Mouse (Mus musculus) thymus, postnatal 14 days (tissue): Measurements from ENCODE around the gene Slc36a3.
"Not testable (repeated sequence)": the region's sequence is repeated elsewhere in the genome, so short reads cannot be mapped to it uniquely, and the experiment has no call there.

Experiments used
- DNase-seq: peaks from one replicate; pipeline ENCODE4 v3.0.0; 2021

Slc36a3 gene

GRCm38 (mm10) chr11:55103229-55103628 is 48.3 kb downstream of the Slc36a3 start:
- no peak for DNase-seq

GRCm38 (mm10) chr11:55102015-55102414 is 49.5 kb downstream of the Slc36a3 start:
- no peak for DNase-seq

GRCm38 (mm10) chr11:55099868-55100267 is 51.6 kb downstream of the Slc36a3 start:
- DNase-seq, result no peak

- no peak for DNase-seq
These were observed 52.3 kb downstream of the Slc36a3 start for GRCm38 (mm10) chr11:55099019-55099771.

- no peak for DNase-seq
These were observed 53.2 kb downstream of the Slc36a3 start for GRCm38 (mm10) chr11:55098189-55098915.

GRCm38 (mm10) chr11:55097463-55098188 is 53.9 kb downstream of the Slc36a3 start, which contains the start of gene Gm2a:
Gene Gm2a, plus strand, starts transcription at chr11:55098115.
- peak; percentile 97 for DNase-seq

GRCm38 (mm10) chr11:55096731-55097462 is 54.6 kb downstream of the Slc36a3 start:
- DNase-seq, result no peak

GRCm38 (mm10) chr11:55096296-55096695 is 55.2 kb downstream of the Slc36a3 start:
- not testable (repeated sequence) for DNase-seq

- DNase-seq, result no peak
These were observed 58.4 kb downstream of the Slc36a3 start for GRCm38 (mm10) chr11:55093096-55093495.

GRCm38 (mm10) chr11:55089892-55090291 is 61.6 kb downstream of the Slc36a3 start:
- DNase-seq, result no peak

- peak; percentile 69 for DNase-seq
These were observed 64.5 kb downstream of the Slc36a3 start for GRCm38 (mm10) chr11:55087006-55087405.

GRCm38 (mm10) chr11:55085396-55085795 is 66.1 kb downstream of the Slc36a3 start:
- DNase-seq, result no peak

GRCm38 (mm10) chr11:55084629-55085028 is 66.9 kb downstream of the Slc36a3 start:
- no peak for DNase-seq

- DNase-seq, result no peak
These were observed 70.3 kb downstream of the Slc36a3 start for GRCm38 (mm10) chr11:55081206-55081605.

- no peak for DNase-seq
These were observed 72.3 kb downstream of the Slc36a3 start for GRCm38 (mm10) chr11:55079180-55079579.

- peak; percentile 48 for DNase-seq
These were observed 73.0 kb downstream of the Slc36a3 start for GRCm38 (mm10) chr11:55078502-55078901.

- peak; percentile 83 for DNase-seq
These were observed 73.9 kb downstream of the Slc36a3 start, which contains the start of gene Ccdc69 for GRCm38 (mm10) chr11:55077331-55078231. Gene Ccdc69, minus strand, starts transcription at chr11:55078131.

- DNase-seq, result no peak
These were observed 75.3 kb downstream of the Slc36a3 start for GRCm38 (mm10) chr11:55076234-55076633.

GRCm38 (mm10) chr11:55075602-55076001 is 75.9 kb downstream of the Slc36a3 start:
- no peak for DNase-seq
